Mouse (Mus musculus) c-Kit-positive CD71-positive TER-119-positive erythroid progenitor cells, embryonic 14.5 days (primary cell): Measurements from ENCODE around the gene Atxn2.
"Not testable (repeated sequence)": the region's sequence is repeated elsewhere in the genome, so short reads cannot be mapped to it uniquely, and the experiment has no call there.

ENCODE experiments used
- DNase-seq: peaks from one replicate; pipeline ENCODE4 v3.0.0-alpha.2; 2013; ENCODE audit warnings: low spot score

The Atxn2 gene

DNA sequence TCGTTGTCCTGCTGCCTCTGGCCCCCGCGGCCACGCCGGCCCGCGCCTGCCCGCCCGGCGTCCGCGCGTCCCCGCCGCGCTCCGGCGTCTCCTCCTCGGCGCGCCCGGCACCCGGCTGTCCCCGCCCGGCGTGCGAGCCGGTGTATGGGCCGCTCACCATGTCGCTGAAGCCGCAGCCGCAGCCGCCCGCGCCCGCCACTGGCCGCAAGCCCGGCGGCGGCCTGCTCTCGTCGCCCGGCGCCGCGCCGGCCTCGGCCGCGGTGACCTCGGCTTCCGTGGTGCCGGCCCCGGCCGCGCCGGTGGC lies 743 bp downstream of the Atxn2 start:
- no peak for DNase-seq

DNA sequence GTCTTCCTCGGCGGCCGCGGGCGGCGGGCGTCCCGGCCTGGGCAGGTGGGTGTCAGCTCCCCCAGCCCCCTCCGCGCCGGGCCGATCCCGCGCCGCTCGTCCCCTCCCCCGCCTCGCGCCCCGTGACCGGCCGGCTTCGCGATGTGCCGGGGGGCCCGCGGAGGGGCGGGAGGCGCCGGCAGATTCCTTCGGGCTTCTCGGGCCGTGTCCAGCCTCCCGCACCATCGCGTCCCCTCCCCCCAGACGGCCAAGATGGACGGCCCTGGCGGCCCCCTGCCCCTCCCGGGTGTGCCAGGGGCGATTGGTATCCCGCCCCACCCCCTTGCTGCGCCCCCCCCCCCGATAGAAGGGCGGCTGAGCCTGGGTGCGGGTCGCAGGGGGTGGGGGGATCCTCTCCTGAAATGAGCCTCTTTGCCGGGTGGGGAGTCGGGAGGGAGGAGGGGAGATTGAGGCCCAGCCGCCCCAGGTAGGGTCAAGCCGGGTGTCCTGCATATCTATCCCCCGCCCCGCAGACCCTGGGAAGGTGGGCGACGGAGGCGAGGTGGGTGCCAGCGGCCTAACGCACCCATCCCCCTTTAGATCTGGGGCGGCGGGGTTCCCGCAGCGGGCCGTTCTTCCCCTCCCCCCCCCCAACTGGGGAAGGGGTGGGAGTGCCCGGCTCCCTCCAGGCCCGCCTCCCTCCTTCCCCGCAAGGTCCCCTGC lies 1.2 kb downstream of the Atxn2 start:
- DNase-seq: no peak

- no peak for DNase-seq
Measured at GRCm38 (mm10) chr5:121712934-121713538, 1.9 kb downstream of the Atxn2 start.

GRCm38 (mm10) chr5:121714331-121714730 lies 3.2 kb downstream of the Atxn2 start:
- no peak for DNase-seq

GRCm38 (mm10) chr5:121714928-121715327 lies 3.8 kb downstream of the Atxn2 start:
- DNase-seq: no peak

DNA sequence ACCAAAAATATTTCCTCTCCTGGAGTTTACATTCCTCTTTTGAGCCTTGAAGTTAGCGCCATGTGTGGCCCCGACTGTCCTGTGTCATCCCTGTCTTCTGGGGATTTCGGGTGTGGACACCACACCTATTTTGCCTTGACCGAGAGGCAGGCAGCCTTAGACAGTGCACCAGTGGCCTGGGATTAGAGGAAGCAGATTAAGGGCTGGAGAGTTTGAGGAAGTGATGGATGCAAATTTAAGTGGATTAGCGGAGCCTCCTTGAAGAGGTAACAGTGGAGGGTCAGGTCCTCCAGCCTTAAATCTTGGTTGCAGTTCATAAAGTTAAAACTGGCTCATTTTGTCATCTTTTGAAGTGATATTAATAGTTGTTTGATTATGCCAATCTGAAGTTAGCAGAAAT lies 7.3 kb downstream of the Atxn2 start:
- no peak for DNase-seq

- no peak for DNase-seq
Measured at GRCm38 (mm10) chr5:121720888-121721585, 9.9 kb downstream of the Atxn2 start.

- DNase-seq: no peak
Measured at GRCm38 (mm10) chr5:121721841-121722240, 10.7 kb downstream of the Atxn2 start.

- no peak for DNase-seq
Measured at GRCm38 (mm10) chr5:121724678-121725077, 13.5 kb downstream of the Atxn2 start.

GRCm38 (mm10) chr5:121730057-121730456 lies 18.9 kb downstream of the Atxn2 start:
- DNase-seq: no peak

DNA sequence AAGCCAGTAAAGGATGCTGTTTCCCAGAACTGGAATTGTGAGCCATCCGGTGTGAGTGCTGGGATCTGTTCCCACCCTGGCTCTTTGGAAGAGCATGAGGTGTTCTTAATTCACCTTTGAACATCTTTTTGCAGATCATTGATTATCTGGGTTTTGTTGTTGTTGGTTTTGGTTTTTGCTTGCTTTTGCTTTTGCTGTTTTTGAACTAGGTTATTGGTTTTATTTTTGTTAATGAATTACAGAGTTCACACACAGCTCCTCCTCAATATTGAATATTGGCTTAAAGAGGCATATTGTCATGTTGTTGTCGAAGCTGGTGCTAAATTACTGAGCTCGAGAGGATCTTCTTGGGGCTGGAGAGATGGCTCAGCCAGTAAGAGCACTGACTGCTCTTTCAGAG lies 25.5 kb downstream of the Atxn2 start:
- no peak for DNase-seq

- DNase-seq: not testable (repeated sequence)
Measured at GRCm38 (mm10) chr5:121738162-121738561, 27.0 kb downstream of the Atxn2 start.

GRCm38 (mm10) chr5:121738576-121739191 lies 27.5 kb downstream of the Atxn2 start:
- DNase-seq: no peak

DNA sequence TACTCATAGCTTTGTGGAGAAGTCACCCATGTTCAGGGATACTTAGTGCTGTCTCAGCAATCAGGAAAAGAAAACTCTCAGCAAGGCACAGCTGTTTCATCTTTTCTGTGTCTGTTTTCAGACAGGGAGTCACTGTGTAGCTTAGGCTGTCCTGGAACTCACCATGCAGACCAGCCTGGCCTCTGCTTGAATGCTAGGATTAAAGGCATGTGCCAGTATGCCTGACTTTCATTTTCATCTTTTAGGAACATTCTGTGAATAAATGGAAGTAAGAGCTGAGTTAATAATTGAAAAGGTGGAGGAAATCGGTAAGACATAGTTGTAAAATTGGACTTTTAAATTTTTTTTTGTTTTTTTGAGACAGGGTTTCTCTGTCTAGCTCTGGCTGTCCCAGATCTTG lies 29.4 kb downstream of the Atxn2 start:
- no peak for DNase-seq

- DNase-seq: no peak
Measured at GRCm38 (mm10) chr5:121742915-121743314, 31.8 kb downstream of the Atxn2 start.

GRCm38 (mm10) chr5:121747884-121748594 lies 36.9 kb downstream of the Atxn2 start:
- peak; percentile 23 for DNase-seq

DNA sequence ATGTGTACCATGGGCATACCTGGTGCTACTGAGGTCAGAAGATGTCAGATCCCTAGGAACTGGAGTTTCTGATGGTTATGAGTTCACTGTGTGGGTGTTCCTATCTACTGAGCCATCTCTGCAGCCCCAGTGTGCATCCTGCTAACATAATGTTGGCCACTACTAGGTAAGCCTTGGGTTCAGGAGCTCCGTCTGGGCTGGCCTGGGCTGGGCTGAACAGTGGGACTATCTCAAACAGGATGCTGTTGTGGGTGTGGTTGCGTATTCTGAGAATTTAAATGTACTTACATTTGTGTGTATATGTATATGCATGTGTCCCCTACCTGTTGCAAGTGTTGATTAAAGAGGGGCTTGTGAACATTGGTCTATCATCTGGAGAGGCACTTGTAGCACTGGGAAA lies 38.5 kb downstream of the Atxn2 start:
- DNase-seq: peak; percentile 28

- DNase-seq: no peak
Measured at GRCm38 (mm10) chr5:121757900-121758299, 46.8 kb downstream of the Atxn2 start.

DNA sequence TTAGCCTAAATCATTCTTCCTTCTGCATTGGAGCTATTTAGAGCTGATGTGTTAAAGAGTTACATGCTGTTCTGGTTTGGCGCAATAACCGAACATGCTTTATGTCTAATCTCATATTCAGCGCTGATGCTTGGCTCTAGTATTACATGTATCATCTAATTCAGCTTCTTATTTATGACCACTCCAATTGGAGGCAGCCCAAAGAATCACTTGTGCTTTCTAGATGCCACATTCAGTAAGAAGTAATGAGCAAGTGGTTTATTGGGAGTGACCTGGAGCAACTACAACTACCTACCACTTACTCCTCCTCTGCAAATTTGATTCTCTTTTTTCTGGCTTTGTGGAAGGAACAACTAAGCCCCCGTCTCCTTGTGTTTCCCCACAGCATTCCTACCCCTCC lies 47.2 kb downstream of the Atxn2 start:
- no peak for DNase-seq

GRCm38 (mm10) chr5:121759921-121760320 lies 48.8 kb downstream of the Atxn2 start:
- no peak for DNase-seq

DNA sequence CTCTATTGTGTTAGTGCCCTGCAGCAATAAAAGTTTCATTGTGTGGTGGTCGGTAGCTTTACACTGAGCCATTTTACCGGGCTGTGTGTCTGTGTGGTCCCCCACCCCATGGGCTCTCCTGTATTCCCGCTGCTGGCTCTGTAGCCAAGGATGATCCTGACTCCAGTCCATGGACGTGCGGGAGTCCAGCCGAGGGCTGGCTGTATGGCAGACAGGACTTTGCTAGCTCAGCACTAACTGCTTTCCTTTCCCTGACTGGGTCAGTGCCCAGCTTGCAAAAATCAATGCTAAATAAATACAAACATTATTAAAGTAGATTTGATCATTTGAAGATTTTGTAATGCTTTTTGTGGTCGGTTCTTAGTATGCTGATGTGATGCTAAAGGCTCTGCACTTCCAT lies 50.3 kb downstream of the Atxn2 start:
- no peak for DNase-seq

GRCm38 (mm10) chr5:121762949-121763348 lies 51.8 kb downstream of the Atxn2 start:
- no peak for DNase-seq
